Mouse (Mus musculus) E14TG2a.4 (cell line): Measurements from ENCODE around the gene Otogl.

Experiments
- H3K27me3 ChIP-seq: 2 replicates; pipeline ENCODE4 v1.6.1; 2014; ENCODE audit warnings: low read length, control low read depth; ENCODE audit not compliant: insufficient read depth
- H3K36me3 ChIP-seq: 2 replicates; pipeline ENCODE4 v1.6.1; 2014; ENCODE audit warnings: low read length, control low read depth; ENCODE audit not compliant: insufficient read depth
- H3K4me1 ChIP-seq: replicated peaks from 2 replicates; pipeline ENCODE4 v1.6.1; 2014; ENCODE audit warnings: low read depth, low read length, control low read depth
- H3K4me3 ChIP-seq: replicated peaks from 2 replicates; pipeline ENCODE4 v1.5.1; 2014; ENCODE audit warnings: mild to moderate bottlenecking, low read length
- H3K9me3 ChIP-seq: 2 replicates; pipeline ENCODE4 v1.6.1; 2014; ENCODE audit warnings: low read length, control low read depth
- CTCF ChIP-seq: conservative IDR thresholded peaks from 2 replicates; pipeline ENCODE4 v1.5.1; 2014; ENCODE audit warnings: low read length
- NANOG ChIP-seq: IDR thresholded peaks from 2 replicates; pipeline ENCODE4 v1.6.1; 2014; ENCODE audit warnings: borderline replicate concordance, low read length, mixed read lengths
- POU5F1 ChIP-seq: IDR thresholded peaks from 2 replicates; pipeline ENCODE4 v1.6.1; 2014; ENCODE audit warnings: low read length, borderline replicate concordance

The Otogl gene

DNA sequence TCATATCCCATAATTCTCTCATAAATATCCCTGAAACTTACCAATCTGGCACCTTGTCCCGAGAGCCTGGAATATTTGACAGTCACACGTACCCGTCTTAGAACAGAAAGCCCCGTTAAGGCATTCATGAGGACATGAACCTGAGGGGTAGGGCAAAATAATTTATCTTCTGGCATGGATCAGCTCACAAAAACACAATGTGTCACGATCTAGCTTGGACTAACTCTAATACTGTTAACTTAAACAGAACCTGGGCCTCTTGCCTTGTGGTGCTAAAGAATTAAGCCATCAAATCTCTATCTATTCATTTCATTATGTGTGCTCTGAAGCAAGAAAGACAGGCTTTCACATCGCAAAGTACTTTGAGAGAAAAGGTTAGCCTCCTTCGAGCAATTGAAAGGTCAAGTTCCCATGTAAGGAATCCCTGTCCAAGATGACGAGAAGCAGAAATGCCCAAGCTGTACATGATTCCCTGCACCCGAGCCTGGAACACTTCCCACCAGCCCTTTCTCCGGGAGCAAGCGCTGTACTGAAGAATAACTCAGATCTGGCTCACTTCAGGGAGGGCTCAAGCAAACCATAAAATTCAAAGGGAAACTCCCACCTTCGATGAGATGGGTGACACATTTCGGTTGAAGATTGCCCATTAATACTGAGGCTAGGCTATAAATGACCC is 10.6 kb downstream of the Otogl start:
- Histone ChIP-seq H3K9me3 (no peaks in the 10 kb centered on the region), H3K4me3 (no peak overlapping the region), H3K36me3 (no peaks in the 10 kb centered on the region), H3K4me1 (no peaks in the 10 kb centered on the region), H3K27me3 (no peaks in the 10 kb centered on the region)
- TF ChIP-seq POU5F1, result no peak
- TF ChIP-seq CTCF, result no peak
- no peak for TF ChIP-seq NANOG

DNA sequence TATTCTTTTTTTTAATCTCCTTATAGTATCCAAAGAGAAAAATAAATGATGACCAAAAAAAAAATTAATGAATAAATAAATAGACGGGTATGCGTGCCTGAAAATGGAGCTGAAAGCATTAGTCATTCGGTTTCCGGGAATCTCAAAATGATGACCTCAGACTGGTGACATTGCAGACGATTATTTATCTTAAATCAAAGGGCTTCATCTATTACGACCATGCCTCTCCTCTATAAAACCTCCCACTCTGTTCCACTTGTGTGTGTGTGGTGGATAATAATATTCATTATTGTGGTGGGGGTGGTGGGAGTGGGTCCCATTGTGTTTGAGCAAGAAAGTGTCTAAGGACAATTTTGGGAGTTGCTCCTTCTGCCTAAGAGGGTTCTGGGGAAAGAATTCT is 12.0 kb downstream of the Otogl start:
- Histone ChIP-seq H3K9me3 (no peaks in the 10 kb centered on the region), H3K36me3 (no peaks in the 10 kb centered on the region), H3K4me3 (no peak overlapping the region), H3K27me3 (no peaks in the 10 kb centered on the region), H3K4me1 (no peaks in the 10 kb centered on the region)
- TF ChIP-seq POU5F1, result no peak
- TF ChIP-seq CTCF, result no peak
- TF ChIP-seq NANOG, result no peak

DNA sequence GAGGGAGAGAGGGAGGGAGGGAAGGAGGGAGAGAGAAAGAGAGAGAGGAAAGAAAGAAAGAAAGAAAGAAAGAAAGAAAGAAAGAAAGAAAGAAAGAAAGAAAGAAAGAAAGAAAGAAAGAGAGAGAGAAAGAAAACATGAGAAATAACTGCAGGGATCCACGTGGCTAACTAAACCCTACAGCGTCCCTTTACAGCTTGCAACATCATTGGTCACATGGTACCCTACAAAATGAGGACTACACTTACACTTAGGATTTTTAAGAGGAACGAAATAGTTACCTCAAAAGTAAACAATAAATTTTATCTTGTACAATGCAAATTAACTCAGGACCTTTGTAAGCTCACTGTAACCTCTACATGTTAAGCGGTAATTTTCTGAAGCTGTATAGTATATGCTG is 15.8 kb downstream of the Otogl start:
- Histone ChIP-seq H3K9me3 (no peaks in the 10 kb centered on the region), H3K4me1 (no peaks in the 10 kb centered on the region), H3K36me3 (no peaks in the 10 kb centered on the region), H3K27me3 (no peaks in the 10 kb centered on the region), H3K4me3 (no peak overlapping the region)
- TF ChIP-seq NANOG (no peak), POU5F1 (no peak), CTCF (no peak)

DNA sequence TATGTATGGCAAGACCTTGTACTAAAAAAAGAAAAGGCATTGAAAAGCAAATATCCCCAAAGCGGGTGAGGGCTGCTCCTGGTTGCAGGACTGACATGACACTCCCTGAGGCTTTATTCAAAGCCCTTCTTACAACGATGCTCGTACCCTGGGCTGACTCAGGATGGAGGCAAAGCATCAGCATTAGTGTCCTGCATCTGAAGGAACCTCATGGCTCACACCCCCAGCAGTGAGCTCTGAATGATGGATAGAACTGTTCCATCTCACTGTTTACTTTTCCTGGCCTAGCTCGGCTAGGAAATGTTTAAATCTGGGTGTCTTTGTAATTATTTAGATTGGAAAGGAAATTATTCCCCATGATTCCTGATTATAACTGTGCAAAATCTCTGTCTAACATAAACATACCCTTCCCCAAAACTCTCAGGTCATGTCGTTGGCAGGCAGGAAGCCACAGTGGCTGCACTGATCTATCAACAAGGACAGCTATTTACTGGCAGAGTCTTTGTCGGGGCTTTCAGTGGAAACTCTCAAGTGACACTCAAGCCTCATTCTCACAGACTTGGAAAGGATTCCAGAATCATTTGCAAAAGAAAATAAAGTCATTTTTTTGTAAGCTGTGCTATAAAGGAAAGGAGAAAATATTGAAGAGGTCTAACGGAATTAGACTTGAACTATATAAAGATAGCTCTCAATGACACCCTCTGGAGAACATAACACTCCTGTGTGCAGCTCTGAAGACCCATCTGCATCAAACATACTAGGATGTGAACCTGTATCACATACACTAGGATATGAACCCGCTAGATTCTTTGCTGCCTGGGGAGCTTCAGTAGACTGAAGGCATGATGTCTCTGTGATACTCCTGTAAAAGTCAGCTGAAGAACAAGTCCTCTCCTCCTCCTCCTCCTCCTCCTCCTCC is 17.0 kb downstream of the Otogl start:
- Histone ChIP-seq H3K9me3 (no peaks in the 10 kb centered on the region), H3K36me3 (no peaks in the 10 kb centered on the region), H3K27me3 (no peaks in the 10 kb centered on the region), H3K4me3 (no peak overlapping the region), H3K4me1 (no peaks in the 10 kb centered on the region)
- TF ChIP-seq NANOG (no peak), CTCF (no peak), POU5F1 (no peak)

DNA sequence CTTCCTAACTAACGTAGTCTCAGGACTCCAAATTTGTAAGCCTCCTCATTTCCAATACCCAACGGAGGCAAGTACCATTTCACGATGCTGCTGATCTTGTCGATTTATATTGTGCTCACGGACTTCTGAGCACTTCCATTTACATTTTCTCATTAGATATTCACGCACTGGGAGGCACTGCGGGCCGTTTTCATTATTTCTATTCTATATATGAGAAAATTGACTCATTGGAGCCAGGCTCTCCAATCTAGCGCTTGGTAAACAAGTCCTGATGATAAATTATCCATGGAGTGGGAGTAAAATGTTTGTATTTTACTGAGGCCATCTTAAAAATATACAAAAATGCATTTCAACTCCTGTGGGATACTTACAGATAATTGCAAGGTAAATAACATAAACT is 21.5 kb downstream of the Otogl start:
- Histone ChIP-seq H3K36me3 (no peaks in the 10 kb centered on the region), H3K9me3 (no peaks in the 10 kb centered on the region), H3K4me3 (no peak overlapping the region), H3K27me3 (no peaks in the 10 kb centered on the region), H3K4me1 (no peaks in the 10 kb centered on the region)
- TF ChIP-seq CTCF, result no peak
- no peak for TF ChIP-seq POU5F1
- no peak for TF ChIP-seq NANOG

DNA sequence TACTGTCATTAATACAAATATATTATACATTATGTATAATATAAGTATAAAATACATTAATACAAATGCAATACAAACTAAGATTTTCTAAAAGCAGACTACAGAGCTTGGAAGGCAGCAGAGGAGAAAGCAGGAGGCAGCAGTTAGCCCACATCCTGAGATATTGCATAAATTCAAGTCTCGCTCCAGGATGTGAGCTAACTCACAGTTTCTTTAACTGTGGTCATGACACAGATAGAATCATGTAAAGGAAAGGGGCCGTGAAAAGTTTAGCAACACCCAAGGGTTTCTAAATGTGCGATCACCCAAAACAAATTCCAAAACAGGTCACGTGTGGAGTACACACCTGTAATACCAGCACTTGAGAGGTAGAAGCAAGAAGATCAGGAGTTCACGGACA is 39.4 kb downstream of the Otogl start:
- Histone ChIP-seq H3K27me3 (no peaks in the 10 kb centered on the region), H3K4me1 (no peaks in the 10 kb centered on the region), H3K9me3 (no peaks in the 10 kb centered on the region), H3K36me3 (no peaks in the 10 kb centered on the region), H3K4me3 (no peak overlapping the region)
- TF ChIP-seq NANOG (no peak), POU5F1 (no peak), CTCF (no peak)

DNA sequence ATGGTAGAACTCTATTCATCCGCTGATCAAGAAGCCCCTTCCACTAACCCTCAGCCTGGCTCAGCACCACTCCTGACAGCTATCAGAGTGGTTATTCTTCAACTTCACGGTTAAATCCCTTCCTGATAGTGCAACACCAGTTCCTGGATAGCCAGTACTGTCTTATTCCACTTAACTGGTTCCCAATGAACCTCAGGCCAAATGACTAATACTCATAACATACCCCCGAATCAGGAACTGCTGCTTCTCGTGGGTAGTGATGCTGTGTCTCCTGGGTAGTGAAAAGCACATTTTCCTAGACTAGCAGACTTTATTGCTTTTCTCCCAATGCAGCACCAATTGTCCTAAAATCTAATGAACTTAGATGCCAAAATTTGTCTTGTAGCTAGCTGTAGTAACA is 39.8 kb downstream of the Otogl start:
- Histone ChIP-seq H3K36me3 (no peaks in the 10 kb centered on the region), H3K9me3 (no peaks in the 10 kb centered on the region), H3K27me3 (no peaks in the 10 kb centered on the region), H3K4me3 (no peak overlapping the region), H3K4me1 (no peaks in the 10 kb centered on the region)
- no peak for TF ChIP-seq POU5F1
- no peak for TF ChIP-seq CTCF
- no peak for TF ChIP-seq NANOG

DNA sequence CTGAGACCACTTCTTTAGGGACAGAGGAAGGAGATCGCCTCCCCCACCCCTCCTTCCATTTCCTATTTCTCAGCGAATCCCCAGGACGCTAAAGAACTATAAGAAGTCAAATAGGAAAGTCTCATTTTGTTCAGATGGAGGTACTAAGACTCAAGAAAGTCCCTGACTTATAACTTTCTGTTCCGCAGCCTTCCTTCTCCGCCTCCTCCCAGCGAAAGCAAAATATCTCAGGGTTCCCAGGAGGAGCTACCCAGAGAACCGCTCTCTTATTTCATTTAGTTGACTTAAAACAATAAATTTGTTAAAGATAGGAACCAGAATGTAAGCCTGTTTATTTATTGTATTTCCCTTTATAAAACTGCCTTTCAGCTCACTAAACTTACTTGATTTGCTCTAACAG is 41.4 kb downstream of the Otogl start:
- Histone ChIP-seq H3K4me1 (no peaks in the 10 kb centered on the region), H3K4me3 (no peak overlapping the region), H3K27me3 (no peaks in the 10 kb centered on the region), H3K9me3 (no peaks in the 10 kb centered on the region), H3K36me3 (no peaks in the 10 kb centered on the region)
- TF ChIP-seq NANOG (no peak), POU5F1 (no peak), CTCF (no peak)
